Mouse (Mus musculus) cerebellum, adult 9-11 months (tissue): ENCODE data around the gene Rps6kc1.

Experiments
- DNase-seq: peaks from one replicate; pipeline ENCODE4 v3.0.0; 2022

Gene Rps6kc1

DNA sequence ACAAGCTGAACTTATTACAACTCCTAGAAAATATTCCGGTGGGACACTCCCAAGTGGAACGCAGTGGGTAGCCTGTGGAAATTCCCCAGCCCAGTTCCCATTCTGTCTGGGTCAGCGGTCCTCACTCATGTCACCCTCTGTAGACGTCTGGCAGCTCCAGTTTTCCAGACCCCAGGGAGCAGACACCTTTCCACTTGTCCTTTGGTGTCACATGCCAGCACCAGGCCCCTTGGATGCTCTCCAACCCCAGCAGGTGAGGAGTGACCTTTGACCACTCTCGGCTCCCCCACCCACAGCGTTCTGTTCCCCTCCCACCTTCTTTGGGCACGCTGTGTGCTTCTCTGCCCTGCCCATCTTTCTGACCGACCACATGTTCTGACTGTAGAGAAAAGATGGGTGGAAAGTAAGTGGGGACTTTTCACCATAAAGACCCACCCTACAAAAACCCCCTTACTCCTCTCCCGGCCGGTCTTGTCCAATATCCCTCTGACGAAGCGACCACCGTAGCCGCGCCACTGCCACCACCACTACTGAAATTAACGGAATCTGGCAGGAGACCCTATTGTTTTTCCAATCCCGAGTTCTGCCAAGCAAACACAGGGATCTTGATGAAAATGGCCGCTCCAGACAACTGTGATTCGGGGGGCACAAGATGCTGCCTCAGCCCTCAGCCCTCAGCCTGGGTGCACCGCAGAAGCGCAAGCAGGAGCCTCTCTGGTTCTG, 246.6 kb downstream of the Rps6kc1 start:
- DNase-seq = no peak

- no peak for DNase-seq
Observed at GRCm38 (mm10) chr1:190663996-190664395, 247.6 kb downstream of the Rps6kc1 start.

- no peak for DNase-seq
Observed at GRCm38 (mm10) chr1:190662736-190663135, 248.8 kb downstream of the Rps6kc1 start.

GRCm38 (mm10) chr1:190661764-190662163, 249.8 kb downstream of the Rps6kc1 start:
- no peak for DNase-seq

DNA sequence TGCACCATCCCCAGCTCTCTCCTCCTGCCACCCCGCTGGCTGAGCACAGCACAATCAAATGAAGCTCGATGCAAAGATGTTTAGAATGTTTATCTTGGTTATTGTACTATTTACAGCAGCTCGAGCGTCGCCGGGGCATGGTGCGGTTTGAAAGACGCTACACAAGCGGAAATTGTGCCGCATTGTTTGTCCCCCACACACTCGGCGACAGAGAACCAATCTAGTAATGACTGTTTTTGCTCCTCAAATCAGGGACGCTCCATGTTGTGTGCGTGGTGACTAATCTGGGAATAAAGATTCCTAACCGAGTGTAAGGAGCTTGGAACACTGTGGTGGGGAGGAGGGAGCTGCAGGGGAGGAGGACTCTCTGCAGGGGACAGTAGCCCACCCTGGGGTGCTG, 250.3 kb downstream of the Rps6kc1 start:
- DNase-seq = no peak

GRCm38 (mm10) chr1:190659722-190660502, 251.7 kb downstream of the Rps6kc1 start:
- DNase-seq = no peak

DNA sequence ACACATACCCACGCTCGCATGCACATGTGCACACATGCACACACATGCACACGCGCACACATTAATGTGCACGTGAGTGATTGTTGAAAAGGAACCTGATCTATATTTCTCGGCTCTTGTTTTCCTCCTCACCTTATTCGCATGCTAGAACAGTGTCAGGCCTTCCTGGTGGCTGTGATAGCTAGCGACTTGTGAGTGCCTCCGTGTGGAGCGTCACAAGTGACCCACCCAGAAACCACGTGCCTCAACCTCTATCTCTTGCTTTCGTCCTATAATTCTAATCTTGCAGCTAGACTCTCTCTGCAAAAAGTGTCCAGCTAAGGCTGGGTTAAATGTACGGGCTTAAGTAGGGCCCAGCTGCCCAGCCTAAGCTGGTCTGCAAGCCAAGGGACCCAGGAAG, 253.3 kb downstream of the Rps6kc1 start:
- DNase-seq = no peak

DNA sequence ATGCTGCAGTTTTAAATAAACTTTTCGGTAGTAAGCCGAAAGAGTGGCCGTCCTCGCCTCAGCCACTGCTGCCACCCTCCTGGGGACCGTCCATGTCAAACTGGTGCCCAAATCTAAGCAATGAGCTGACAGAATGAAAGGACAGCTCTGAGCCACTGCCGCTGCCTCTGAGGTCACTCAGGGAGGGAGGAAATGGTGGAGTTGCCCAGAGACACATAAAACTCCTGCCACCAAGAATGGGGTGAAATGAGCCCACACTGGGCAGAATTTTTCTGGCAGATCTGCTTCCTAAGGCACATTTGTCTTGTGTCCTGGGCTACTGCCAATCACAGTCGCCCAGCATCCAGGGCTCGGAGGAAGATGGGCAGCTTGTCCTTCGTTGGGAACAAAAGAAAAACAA, 255.5 kb downstream of the Rps6kc1 start:
- peak; percentile 14 for DNase-seq

DNA sequence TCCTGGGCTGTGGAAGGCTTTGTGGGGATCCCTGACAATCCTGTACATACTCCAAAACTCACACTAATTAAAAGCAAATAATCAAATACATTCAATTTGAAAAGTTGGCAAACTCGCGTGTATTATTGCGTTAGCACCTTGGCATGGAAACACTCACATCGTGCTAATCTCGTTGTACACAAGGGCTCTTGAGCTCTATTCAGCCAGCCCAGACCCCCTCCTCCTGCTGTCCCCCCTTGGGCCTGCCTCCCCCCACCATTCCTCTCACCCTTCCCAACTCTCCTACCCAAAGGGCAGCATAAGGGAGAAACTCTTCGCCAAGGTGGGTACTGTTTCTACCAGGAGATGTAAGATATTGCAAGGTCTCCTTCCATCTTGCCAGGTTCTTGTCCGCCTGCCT, 255.9 kb downstream of the Rps6kc1 start:
- no peak for DNase-seq

- no peak for DNase-seq
Observed at GRCm38 (mm10) chr1:190655081-190655480, 256.5 kb downstream of the Rps6kc1 start.

DNA sequence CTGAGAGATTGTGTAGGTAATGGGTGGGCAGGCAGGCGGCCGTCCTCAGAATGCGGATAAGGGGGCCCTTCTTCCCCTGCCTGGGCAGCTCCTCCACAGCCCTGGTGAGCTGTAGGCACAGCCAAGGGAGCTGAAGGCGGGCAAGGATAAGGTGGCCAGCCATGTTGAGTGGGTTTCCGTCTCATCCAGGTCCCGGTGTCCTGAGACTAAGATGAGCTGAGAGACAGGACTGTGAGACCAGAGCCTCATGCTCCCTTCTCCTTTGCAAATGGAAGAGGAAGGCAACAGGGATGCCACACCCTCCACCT, 256.9 kb downstream of the Rps6kc1 start:
- DNase-seq = no peak

DNA sequence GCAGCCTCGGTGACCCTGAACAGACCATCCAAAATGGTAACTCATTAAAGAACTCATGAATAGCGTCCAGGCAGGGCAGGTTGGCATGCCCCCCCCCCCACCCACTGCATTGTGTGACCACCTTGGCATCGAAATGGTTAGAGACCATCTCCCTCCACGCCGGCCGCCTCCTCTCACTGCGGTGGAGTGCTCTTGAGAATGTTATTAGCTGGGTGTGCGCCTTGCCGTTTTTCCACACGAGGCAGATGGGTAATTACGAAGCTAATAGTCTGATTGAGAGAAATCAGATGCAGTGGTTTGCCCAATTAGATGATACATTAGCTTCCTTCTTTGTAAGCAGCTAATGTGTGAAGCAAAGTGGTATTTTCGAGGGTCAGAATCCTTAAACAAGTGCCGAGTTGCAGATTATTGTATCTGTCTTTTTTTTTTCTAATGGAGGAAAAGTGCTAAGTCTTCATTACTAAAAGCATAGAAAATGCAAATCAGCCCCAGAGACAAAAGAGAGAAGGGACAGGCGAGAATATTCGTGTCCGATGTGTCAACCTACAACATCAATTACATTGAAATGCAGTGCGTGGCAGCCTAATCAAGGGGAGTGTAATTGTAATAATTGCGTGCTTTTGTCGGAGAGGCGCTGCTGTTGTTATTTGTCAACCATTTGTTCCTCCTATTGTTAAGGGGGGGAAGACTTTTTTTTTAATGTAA, 257.4 kb downstream of the Rps6kc1 start:
- no peak for DNase-seq

DNA sequence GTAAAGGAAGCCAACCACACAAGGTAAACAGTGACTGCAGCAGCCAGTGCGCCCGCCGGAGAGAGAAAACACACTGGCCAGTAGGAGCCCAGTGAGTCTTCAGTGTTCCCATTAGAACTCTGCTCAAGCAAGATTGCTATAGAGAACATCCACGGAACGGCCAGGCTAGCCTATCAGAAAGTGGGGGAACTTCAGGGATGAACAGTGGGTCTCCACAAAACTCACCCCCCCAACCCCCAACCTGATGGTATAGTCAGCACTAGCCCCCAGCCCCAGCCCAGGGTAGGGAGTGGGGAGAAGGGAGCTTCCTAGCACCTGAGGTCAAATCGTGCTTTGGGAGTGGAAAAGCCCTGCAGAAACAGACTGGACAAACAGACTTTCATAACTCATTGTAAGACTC, 258.5 kb downstream of the Rps6kc1 start:
- DNase-seq = no peak
